Mouse (Mus musculus) left cerebral cortex, postnatal 4 days (tissue): ENCODE measurements at regions not wholly inside any gene's neighbourhood (a gene's known extent, or its start where the extent isn't known, plus 50 kb on each side); places are given as distances from the start of the nearest gene placed in this dataset.
"Not testable (repeated sequence)": the region's sequence is repeated elsewhere in the genome, so short reads cannot be mapped to it uniquely, and the experiment has no call there.

Experiments used
- DNase-seq: peaks from one replicate; pipeline ENCODE4 v3.0.0-alpha.2; 2022
- intact Hi-C: fragments of 180-260 bp; cut with DNase I; formaldehyde crosslinking; loops from one replicate; pipeline ENCODE4 v1.15.1; 2025

DNA sequence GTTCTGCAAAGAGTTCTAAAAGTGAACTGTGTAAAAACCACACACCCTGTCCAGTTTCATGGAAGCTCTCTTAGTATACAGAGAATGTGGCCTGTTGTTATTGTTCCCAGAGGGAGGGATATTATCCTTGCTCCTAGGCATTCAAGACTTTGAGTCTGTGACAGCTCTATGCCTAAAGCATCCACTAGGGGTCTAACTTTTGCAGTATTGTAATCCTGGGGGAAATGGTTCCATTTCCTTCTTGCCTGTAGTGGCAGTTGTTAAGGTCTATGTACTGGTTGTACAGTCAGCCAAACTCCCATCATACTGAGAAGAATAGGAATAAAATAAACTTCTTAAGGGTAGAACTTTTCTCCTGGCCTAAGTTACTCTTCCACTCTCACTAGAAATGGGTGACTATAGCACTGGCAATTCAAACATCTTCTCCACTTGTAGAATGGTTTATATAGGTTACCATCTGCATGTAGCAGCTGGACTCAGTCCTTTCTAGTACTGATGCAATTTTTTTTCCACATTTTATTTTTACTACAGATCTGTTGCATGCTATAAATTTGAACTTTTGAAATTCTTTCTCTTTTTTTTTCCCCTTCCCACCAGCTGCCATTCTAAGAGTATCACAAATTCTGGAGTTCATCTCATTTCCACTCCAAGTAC, 51.4 kb upstream of the Dpt start:
- intact Hi-C loops = no loop called here

DNA sequence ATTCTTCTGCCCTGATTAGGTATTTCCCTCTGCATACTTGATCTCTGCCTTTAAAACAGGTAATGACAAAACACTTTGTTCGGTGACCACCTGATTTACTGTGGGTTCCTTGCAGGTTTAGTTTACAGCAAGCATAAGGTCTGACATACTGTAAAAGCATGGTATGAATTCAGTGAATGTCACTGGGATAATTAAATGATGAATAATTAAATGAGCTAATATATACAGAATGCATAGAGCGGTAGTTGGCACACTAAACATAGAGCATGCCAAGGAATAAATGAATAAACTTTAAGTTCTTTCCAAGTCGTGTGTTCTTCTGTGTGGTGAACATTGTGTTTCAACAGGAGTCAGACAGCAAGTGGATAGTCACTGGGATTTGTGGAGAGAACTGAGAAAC, 51.9 kb upstream of the Dpt start:
- intact Hi-C loops = no loop called here
- no peak for DNase-seq

More for the DNA sequence above, 51.4 kb upstream of the Dpt start:
- no peak for DNase-seq

DNA sequence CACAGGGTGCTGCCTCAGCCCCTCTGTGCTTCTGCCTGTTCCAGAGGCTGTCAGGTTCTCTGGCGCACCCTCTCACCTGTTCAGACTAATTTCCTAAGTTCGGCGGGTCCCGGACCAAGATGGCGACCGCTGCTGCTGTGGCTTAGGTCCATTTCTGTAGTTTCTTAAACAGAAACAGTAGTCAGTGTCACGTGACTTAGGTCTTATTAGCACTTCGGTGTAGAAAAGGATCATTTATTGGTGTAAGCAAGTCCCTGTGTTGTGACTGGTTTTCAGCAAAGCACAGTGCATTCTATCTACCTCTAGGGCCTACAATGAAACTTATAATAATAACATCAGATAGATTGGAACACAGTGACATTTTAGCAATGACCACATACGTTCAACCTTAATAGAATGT, 53.5 kb upstream of the Dpt start:
- DNase-seq, intact Hi-C loops: not testable (repeated sequence)

DNA sequence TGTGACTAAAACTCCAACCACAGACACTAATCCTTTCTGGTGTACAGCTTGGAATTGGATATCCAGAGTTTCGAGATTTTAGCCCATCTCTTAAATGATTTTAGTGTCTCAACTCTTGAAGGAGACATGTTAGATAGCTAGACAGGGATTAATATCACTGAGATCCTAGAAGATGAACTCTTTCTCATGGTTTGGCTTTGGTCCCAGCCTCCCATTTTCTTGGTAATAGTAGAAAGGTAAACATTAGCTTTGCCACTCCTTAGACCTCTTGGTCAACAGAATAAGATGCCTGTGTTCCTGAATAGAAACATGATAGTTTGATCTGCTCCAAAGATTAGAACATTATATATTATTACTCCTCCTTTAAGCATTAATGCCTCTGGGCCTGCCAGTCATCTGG, 60.8 kb upstream of the Dpt start:
- no peak for DNase-seq

DNA sequence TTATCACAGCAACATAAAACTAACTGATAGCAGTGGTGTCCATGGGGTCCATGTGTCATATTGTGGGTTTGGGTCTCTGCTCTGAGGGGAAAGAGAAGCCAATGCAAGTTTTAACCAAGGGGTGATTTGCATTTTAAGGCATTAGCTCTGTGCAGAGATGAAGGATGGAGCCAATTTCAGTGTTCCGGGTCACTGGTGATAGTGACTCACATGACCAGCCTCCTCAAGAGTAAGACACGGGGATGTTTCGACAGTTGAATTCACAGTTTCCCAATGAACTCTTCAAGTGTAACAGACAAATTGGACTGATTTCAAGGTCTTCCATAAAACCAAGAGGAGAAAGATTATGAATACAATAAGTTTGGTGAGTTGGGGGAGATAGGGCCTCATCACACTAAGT, 62.7 kb upstream of the Dpt start:
- intact Hi-C loops = no loop called here
- DNase-seq = no peak

More for the DNA sequence above, 60.8 kb upstream of the Dpt start:
- intact Hi-C loops = no loop called here

DNA sequence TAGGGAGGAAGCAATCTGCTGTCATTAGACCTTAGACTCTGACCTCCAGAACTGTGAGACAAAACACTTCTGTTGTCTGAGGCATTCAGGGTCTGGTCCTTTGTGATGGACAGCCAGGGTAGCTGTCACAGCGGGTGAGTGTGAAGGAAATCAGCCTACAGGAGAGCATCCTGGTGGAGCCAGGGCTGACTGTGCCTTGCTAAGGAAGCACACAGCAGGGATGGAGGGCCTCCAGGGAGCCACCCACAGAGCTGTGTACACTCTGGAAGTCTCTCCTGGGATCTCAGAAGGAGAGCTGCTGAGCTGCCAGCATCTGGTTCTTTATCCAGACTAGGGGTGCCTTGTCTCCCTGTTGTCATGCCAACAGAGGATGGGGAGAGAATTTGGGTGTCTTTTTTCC, 74.4 kb upstream of the Dpt start:
- intact Hi-C loops = no loop called here
- DNase-seq = peak; percentile 6

DNA sequence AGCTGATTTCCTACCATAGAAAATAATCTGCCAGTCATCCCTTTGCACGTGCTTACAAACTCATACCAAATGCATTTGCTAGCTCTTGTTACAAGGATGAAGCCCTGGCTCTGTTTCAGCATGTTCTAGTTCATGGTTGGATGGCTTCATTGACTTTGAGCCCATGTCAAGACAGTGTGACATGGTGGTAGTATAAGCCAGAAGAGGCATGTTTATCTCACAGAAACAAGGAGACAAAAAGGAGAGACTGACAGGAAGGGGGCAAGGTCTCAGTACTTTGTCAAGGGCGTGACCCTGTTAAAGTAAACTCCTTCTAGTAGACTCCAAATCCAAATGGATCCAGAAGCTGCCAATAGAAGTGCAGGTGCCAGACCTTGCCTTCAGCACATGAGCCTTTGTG, 81.5 kb upstream of the Dpt start:
- DNase-seq = no peak
- intact Hi-C loops = no loop called here

DNA sequence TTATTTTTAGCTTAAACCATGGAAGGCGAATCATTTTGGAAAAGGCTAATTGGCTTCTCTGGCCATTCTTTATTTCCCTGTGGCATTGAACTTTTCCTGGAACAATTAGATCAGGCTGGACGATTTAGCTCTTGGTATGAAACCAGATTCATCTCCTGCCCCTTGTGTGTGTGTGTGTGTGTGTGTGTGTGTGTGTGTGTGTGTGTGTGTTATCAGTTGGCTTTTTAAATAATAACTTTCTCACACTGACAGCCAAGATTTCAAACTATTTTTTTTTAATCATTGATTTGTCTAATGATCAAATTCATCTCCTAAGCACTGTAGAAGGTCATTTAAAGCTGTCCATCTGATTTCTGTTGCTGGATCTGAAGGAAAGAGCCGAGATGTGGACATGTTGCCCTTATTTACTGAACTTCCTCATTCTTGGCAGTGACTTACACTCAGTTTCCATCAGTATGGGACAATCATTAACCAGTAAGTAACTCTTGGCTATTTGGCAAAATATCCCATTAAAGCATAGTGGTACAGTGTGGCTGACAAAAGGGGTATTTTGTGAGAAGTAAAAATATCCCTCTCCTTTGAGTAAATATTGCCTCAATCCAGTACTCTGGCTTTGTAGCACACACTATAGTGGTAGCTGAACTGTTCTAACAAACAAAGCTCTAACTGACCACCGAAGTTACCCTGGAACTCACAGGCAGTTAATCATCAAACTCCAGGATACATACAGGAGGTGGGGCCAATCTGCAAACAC, 82.5 kb upstream of the Dpt start:
- no peak for DNase-seq
- intact Hi-C loops = no loop called here

DNA sequence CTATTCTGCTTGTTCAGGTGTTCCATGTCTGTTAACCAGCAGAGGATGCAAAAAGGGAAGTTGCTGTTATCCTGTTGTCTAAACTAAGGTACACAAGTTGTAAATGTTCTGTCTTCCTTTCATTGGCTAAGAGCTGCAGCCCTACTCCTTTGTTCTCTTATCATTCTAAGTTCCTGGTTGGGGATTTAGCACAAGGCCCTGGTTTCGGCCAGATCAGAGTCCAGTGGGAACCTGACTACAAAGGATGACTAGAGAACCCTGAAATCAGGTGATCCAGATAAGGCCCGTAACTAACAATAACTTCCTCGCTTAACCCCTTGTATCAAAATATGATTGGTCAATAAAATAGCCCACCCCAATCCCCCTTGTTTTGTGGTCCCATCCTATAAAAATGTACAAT, 83.9 kb upstream of the Dpt start:
- no peak for DNase-seq
- intact Hi-C loops = no loop called here

DNA sequence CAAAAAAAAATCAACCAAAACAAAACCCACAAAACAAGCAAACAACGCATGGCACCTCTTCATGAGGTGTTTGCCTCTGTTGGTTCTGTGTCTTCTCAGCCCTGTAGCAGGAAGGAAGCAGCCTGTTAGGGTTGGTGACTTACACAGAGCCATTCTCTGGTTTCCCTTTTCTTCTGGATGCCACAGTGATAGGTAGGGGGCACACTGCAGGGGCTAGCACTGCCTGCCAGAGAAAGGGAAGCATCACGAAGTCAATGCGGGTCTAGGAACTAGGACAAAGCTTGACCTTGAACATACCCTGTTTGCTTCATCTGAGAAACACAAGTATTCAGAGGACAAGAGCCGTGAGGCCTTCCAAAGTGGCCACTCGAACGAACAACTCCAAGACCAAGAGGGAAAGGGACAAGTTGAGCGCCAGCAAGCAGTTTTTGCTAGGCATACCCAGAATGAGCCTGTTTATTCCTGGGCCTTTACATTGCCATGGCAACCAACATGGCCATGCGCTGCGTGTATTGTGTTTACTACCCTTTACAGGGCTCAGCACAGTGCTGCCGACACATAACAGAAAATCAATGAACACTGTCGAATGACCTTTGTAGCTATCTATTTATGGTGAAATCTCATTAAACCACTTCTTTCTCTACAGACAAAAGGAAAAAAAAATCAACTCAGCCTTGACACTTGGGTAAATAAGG, 91.9 kb upstream of the Dpt start:
- DNase-seq = peak; percentile 3
- intact Hi-C loops = no loop called here

DNA sequence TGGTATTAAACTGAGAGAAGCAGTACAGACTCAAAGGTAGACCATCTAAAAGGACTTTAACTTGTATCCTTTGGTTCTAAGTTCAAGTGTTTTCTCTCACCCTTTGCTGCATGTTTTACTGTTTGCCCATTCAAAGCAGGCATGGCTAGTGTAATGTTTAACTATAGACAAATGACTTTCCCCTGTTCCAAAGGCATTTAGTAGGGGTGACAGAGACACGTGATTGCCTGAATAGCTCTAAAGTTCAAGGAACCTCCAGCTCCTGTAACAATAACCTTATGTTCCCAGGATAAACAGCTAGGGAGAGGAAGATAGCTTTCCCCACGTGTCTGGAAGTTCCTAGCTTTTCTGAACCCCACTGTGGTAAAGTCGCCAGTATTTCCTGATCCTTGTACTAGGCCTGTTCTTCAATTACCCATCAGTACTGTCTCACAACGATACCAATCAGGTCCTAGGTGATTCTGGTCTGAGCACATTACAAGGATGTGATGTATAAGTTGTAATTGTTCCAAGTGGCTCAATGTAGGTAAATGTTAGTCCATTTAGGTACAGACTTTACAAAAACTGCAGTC, 92.8 kb upstream of the Dpt start:
- DNase-seq = no peak
- intact Hi-C loops = no loop called here

DNA sequence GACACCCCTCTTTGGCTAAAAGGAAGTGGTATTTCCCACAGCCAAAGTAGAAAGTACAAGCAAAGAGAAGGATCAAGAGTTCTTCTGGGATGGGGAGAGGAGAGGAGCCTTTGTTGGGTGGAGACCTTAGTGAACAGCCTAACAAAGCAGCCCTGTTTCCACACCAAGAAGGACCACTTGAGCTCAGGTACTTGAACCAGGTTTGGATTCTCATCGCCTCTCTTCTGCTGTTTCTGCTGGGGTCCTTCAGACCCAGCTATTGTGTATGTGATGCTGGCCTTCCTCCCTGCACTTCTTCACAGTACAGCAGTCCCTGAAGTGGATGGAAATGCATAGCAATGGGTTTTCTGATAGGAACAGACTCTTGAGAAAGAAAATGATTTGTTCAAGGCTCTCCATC, 106.4 kb upstream of the Dpt start:
- intact Hi-C loops = no loop called here

DNA sequence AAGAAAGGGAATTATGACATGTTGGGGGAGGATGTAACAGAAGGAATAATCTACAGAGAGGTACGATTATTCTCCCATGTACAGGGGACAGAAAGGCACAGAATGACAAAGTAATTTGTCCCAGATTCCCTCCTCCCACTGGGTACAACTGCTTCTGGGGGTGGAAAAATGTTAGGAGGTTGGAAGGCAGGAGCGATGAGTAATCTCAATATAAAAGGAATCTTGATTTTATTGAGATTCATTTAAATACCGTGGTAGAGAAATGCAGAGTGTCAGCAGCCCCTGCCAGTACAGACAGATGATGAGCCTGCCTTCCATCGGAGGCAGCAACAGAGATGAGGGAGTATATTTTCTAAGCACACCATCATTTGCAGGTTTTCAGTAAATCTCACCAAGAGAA, 107.1 kb upstream of the Dpt start:
- intact Hi-C loops = no loop called here
- DNase-seq = no peak

More for the DNA sequence above, 106.4 kb upstream of the Dpt start:
- DNase-seq = no peak

DNA sequence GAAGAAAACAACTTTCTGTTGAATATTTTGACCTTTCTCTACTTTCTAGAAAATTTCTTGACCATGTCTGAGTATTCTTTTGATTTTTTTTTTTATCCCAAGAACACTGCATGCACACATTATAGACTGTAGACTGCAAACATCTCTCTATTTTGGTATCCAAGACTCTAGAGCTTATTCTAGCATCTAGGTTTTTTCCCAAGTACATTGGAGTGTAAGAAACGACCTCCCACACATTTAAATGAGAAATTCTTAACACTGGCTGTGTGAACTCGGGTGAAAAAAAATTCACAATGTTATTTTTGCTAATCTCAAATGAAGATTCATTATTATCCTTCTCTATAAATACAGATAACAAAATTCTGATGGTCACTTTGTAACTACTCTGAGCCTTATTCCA, 112.0 kb upstream of the Dpt start:
- no peak for DNase-seq
- intact Hi-C loops = loop anchor here (5.0 kb wide), 1 partner anchor 227 kb away; the partner anchor contains the start of gene Atp1b1

DNA sequence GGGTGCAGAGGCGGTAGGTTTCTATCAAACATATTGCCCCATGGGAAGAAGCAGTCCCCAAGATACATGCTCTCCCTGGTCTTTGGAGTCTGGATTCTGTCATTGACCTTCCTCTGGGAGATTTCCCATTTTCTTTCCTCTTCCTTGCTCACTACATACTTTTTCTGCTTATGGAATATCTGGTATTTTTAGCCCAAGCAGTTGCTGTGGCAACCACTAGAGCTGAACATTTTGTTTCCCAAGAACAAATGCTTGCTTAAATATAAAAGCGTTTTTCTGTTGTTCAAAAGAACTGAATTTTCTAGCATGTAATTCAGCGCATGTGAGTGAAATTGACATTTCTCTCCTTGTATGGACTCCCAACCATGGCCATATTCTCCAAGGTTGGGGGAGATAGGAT, 112.7 kb upstream of the Dpt start:
- intact Hi-C loops = loop anchor here (5.0 kb wide), 1 partner anchor 226 kb away; the partner anchor contains the start of gene Atp1b1
- no peak for DNase-seq

DNA sequence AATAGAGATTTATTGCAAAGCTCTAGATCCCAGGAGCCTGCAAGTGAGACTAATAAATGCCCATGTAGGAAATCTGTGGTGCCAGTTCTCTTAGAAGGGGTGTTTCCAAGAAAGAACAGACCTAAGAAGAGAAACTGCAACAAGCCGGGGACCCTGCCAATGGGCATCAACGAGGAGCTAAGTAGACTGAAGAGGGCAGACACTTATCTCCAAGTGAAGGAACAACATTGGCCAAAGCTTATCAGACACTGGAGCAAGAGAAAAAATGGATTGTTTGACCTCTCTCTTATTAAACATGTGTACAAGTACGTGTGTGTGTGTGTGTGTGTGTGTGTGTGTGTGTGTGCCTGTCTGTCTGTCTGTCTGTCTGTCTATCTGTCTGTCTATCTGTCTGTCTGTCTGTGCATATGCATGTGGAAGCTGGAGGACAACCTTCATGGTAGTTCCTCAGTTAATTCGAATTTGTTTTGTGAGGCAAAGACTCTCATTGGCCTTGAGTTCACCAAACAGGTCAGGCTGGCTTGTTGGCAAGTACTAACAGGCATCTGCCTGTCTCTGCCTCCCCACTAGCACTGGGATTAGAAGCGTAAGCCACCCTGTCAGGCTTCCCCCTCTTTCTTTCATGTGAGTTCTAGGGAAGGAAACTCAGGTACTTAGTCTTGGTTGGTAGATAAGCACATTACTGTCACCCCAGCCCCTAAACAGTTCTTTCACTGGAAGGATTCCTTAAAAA, 113.4 kb upstream of the Dpt start:
- no peak for DNase-seq
- intact Hi-C loops = loop anchor here (5.0 kb wide), 1 partner anchor 226 kb away; the partner anchor contains the start of gene Atp1b1

DNA sequence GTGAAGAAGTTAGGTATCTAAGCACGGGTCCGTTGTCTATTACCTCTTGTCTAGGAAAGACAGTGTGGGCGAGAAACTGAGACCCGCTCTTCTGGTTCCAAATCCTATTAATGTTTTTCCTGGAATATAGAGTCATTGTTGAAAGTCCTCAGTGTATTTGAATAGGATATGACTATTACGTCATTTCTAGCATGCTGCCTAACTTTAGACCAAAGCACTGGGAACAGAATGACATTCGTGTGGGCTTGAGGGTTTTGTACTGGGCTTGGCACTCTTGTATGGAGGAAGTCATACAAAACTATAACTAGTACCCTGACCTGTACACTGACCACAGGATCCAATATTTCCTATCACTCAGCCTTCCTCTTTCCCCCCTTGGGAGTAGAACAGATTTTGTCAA, 114.0 kb upstream of the Dpt start:
- intact Hi-C loops = loop anchor here (5.0 kb wide), 1 partner anchor 225 kb away; the partner anchor contains the start of gene Atp1b1
- DNase-seq = no peak

DNA sequence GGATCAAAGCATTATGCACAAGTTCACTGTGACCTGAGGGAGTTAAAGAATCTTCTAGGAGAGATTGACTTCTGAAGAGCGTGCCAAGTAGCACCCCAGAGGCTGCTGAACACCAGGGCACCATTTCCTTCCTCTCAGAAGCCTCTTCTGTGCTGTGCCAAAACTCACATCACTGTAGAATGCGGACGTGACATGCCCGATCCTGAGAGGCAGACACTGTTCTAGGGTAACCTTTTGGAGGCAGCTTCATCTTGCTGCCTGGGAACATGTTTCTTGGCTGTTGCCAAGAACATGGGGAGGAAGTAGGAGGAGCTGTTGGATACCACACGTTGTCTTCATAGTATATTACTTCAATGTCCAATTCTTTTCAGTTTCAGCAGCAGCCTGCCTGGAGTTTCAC, 114.9 kb upstream of the Dpt start:
- intact Hi-C loops = loop anchor here (5.0 kb wide), 1 partner anchor 224 kb away; the partner anchor contains the start of gene Atp1b1
- DNase-seq = no peak

DNA sequence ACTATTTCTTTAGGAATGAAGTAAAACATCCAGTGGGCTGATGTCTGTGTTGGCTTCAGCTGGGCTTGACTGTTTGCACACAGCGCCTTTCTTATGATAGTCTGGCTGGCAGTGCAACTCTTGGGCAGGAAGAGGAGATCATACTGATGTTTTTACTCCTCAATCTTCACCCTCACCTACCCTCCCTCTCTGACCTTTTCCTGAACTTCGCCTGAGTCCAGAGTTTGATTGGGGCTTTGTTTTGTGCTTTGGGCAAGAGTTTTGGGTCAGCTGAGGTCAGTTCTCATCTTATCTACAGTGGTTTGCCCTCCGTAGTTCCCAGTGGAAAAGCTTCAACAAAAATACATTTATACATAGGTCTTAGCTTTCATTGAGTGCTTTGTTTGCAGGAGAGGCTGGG, 118.1 kb upstream of the Dpt start:
- intact Hi-C loops = no loop called here
- DNase-seq = no peak

DNA sequence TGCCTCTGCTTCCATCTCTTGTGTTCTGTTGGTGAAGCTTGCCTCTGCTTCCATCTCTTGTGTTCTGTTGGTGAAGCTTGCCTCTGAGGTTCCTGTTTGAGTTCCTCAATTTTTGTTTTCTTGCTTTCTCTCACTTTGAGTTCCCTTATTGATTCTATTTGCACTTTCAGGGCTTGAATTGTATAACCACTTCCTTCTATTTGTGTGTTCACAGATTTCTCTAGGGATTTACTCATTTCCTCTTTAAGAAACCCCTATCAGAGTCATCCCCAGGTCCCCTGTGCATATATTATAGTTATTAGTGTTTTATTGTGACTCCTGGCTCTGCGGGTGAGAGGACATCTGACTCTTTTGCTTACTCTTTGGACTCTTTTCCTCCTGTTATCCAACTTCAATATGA, 144.2 kb upstream of the Dpt start:
- no peak for DNase-seq
- intact Hi-C loops = no loop called here
